In genomic region chr17:28332915-28333546, GRCm38 (mm10) we compare ENCODE assay signal across 9 mouse cellular contexts. TPM values are rescaled to one million over a fixed set of nuclear protein-coding genes. Genes with fewer than 3 reads are reported as not detected.
A peak's percentile ranks its signal among the peaks of the same experiment; 100 is the strongest.
DNase-seq lines count a peak whose midpoint lies in the region; ATAC-seq and TF ChIP-seq lines count a peak whose summit lies in the region.
"Had no signal": no experiment of that assay in that cellular context is flagged by ENCODE, and none has a peak within 500 bp of the region (broad histone marks: within the 10 kb centered on the region; RNA-seq: fewer than 3 reads in every experiment).

No protein-coding gene starts in this region.

- no peak overlapping the region for H3K4me3 ChIP-seq in kidney, embryonic 14.5 days (ENCODE audit: low read length)
- H3K4me3 ChIP-seq in hindbrain, embryonic 15.5 days, result no peak overlapping the region
- H3K4me3 ChIP-seq in midbrain, postnatal 0 days (ENCODE audit: low read depth, low read length), result no peak overlapping the region

- no peaks in the 10 kb centered on the region for H3K27me3 ChIP-seq in kidney, embryonic 14.5 days (ENCODE audit: control insufficient read depth, insufficient read depth, low read length)
- no peaks in the 10 kb centered on the region for H3K27me3 ChIP-seq in hindbrain, embryonic 15.5 days
- H3K27me3 ChIP-seq in midbrain, postnatal 0 days (ENCODE audit: insufficient read depth, low read length), result no peaks in the 10 kb centered on the region

- peak overlapping the region; percentile 39; the same call in 1 of the 2 replicates for H3K27ac ChIP-seq in kidney, embryonic 14.5 days (ENCODE audit: low read depth, low read length)
- no peak overlapping the region for H3K27ac ChIP-seq in hindbrain, embryonic 15.5 days (replicated peaks)
- no peak overlapping the region for H3K27ac ChIP-seq in midbrain, postnatal 0 days (ENCODE audit: low read depth, low read length)

- no peak overlapping the region for H3K4me2 ChIP-seq in kidney, embryonic 14.5 days (replicated peaks; ENCODE audit: low read depth, low read length)
- H3K4me2 ChIP-seq in hindbrain, embryonic 15.5 days, result peak overlapping the region; percentile 35
- H3K4me2 ChIP-seq in midbrain, postnatal 0 days (ENCODE audit: low read depth, low read length, poor library complexity, severe bottlenecking), result peak overlapping the region; percentile 28

- no peak for DNase-seq in kidney, postnatal 14 days
- peak; percentile 58 for DNase-seq in embryo, embryonic 10 days (ENCODE audit: low spot score)
- DNase-seq in midbrain, postnatal 0 days (ENCODE audit: low spot score), result no peak
- DNase-seq in spleen, postnatal 4 days (ENCODE audit: low spot score in 2 of 2), result no peak
- DNase-seq in cerebellum, adult 11 months, result no peak
- DNase-seq: right cerebral cortex, postnatal 14 days had no signal

- H3K9ac ChIP-seq in kidney, embryonic 14.5 days (ENCODE audit: low read depth, low read length), result peak overlapping the region; percentile 29; the same call in 1 of the 2 replicates
- no peak overlapping the region for H3K9ac ChIP-seq in hindbrain, embryonic 15.5 days
- 0 out of 2 replicates have a peak overlapping the region, but pooled peaks have one; percentile 33 for H3K9ac ChIP-seq in midbrain, postnatal 0 days (replicated peaks; ENCODE audit: low read length, poor library complexity, severe bottlenecking)

- WGBS in kidney, embryonic 14.5 days, result 44% methylated on average over 31 of the region's 31 CpGs
- whole genome bisulfite sequencing in hindbrain, embryonic 15.5 days, result 63% methylated on average over 31 of the region's 31 CpGs
- 74% methylated on average over 31 of the region's 31 CpGs for WGBS in midbrain, postnatal 0 days

- TF ChIP-seq CTCF in midbrain, postnatal 0 days (IDR thresholded peaks at IDR 0.05), result no peak

- H3K36me3 ChIP-seq in kidney, embryonic 14.5 days (ENCODE audit: control insufficient read depth, insufficient read depth, low read length), result peaks cover 67% of the 10 kb centered on the region
- peaks cover 15% of the 10 kb centered on the region for H3K36me3 ChIP-seq in hindbrain, embryonic 15.5 days
- peaks cover 15% of the 10 kb centered on the region; the same call in 1 of the 2 replicates for H3K36me3 ChIP-seq in midbrain, postnatal 0 days (ENCODE audit: insufficient read depth, low read length)

- ATAC-seq in kidney, embryonic 14.5 days (ENCODE audit: low FRiP score, low TSS enrichment), result peak; percentile 8
- ATAC-seq in hindbrain, embryonic 15.5 days (ENCODE audit: low FRiP score, low read depth), result no peak
- no peak for ATAC-seq in midbrain, postnatal 0 days (ENCODE audit: low FRiP score)
- ATAC-seq: lung, postnatal 0 days had no signal

- H3K9me3 ChIP-seq in kidney, embryonic 14.5 days (ENCODE audit: control insufficient read depth, low read length), result no peaks in the 10 kb centered on the region
- H3K9me3 ChIP-seq in hindbrain, embryonic 15.5 days, result no peaks in the 10 kb centered on the region
- H3K9me3 ChIP-seq in midbrain, postnatal 0 days (ENCODE audit: low read length), result no peaks in the 10 kb centered on the region

- peaks cover 41% of the 10 kb centered on the region for H3K4me1 ChIP-seq in kidney, embryonic 14.5 days (ENCODE audit: control insufficient read depth, insufficient read depth, low read length)
- peaks cover 29% of the 10 kb centered on the region for H3K4me1 ChIP-seq in hindbrain, embryonic 15.5 days (replicated peaks)
- peaks cover 8% of the 10 kb centered on the region; the same call in 1 of the 2 replicates for H3K4me1 ChIP-seq in midbrain, postnatal 0 days (ENCODE audit: insufficient read depth, low read length)

RNA-seq across cellular contexts. Expression of gene Rpl10a, which starts 4.8 kb away (rescaled TPM):
- polyA plus RNA-seq in kidney, embryonic 14.5 days (2014; fragmentation: Nextera tagmentation; extraction: Ambion mirVana), result 911 and 1,064 TPM in 2 replicates
- 318 and 325 TPM in 2 replicates for polyA plus RNA-seq in hindbrain, embryonic 15.5 days (2015; fragmentation: Nextera tagmentation; extraction: Ambion mirVana)
- 810 and 1,016 TPM in 2 replicates for total RNA-seq in midbrain, postnatal 0 days (2014; rRNA removed)
- polyA plus RNA-seq in midbrain, postnatal 0 days (2015; fragmentation: Nextera tagmentation; extraction: Ambion mirVana), result 347 and 365 TPM in 2 replicates

RNA-seq across cellular contexts. Expression of gene Tead3, which starts 17.6 kb away (rescaled TPM):
- polyA plus RNA-seq in kidney, embryonic 14.5 days (2014; fragmentation: Nextera tagmentation; extraction: Ambion mirVana), result 8.7 and 10.9 TPM in 2 replicates
- polyA plus RNA-seq in hindbrain, embryonic 15.5 days (2015; fragmentation: Nextera tagmentation; extraction: Ambion mirVana), result 1.8 and 2.7 TPM in 2 replicates
- 4.8 and 5.4 TPM in 2 replicates for total RNA-seq in midbrain, postnatal 0 days (2014; rRNA removed)
- polyA plus RNA-seq in midbrain, postnatal 0 days (2015; fragmentation: Nextera tagmentation; extraction: Ambion mirVana), result 1.2 and 1.3 TPM in 2 replicates

RNA-seq across cellular contexts. Expression of gene Fance, which starts 19.7 kb away (rescaled TPM):
- polyA plus RNA-seq in kidney, embryonic 14.5 days (2014; fragmentation: Nextera tagmentation; extraction: Ambion mirVana), result 24.1 and 31.9 TPM in 2 replicates
- polyA plus RNA-seq in hindbrain, embryonic 15.5 days (2015; fragmentation: Nextera tagmentation; extraction: Ambion mirVana), result 25.5 and 26.2 TPM in 2 replicates
- 33.4 and 33.6 TPM in 2 replicates for total RNA-seq in midbrain, postnatal 0 days (2014; rRNA removed)
- 26.1 and 28.6 TPM in 2 replicates for polyA plus RNA-seq in midbrain, postnatal 0 days (2015; fragmentation: Nextera tagmentation; extraction: Ambion mirVana)

RNA-seq across cellular contexts. Expression of gene Tulp1, which starts 32.0 kb away (rescaled TPM):
- polyA plus RNA-seq in kidney, embryonic 14.5 days (2014; fragmentation: Nextera tagmentation; extraction: Ambion mirVana), result 5.1 and 5.6 TPM in 2 replicates
- polyA plus RNA-seq in hindbrain, embryonic 15.5 days (2015; fragmentation: Nextera tagmentation; extraction: Ambion mirVana), result 1.5 and 1.7 TPM in 2 replicates
- 0.80 and 1.0 TPM in 2 replicates for total RNA-seq in midbrain, postnatal 0 days (2014; rRNA removed)
- polyA plus RNA-seq in midbrain, postnatal 0 days (2015; fragmentation: Nextera tagmentation; extraction: Ambion mirVana), result 1.1 TPM in 2 replicates
